Mouse (Mus musculus): ENCODE results near the gene Ap3b2. TPM values are rescaled to one million over a fixed set of nuclear protein-coding genes. Genes with fewer than 3 reads are reported as not detected.
A peak's percentile ranks its signal among the peaks of the same experiment; 100 is the strongest.

The Ap3b2 gene
- total RNA-seq (2021): 100 to 1,000 TPM; 159 to 162 TPM
- long read RNA-seq, experiment 1, transcript Ap3b2-201 (26 exons, 3,804 nt): major isoform, 129 of 196 reads
- long read RNA-seq, experiment 1, partial matches to known transcripts: 27 of 196 reads
- long read RNA-seq, experiment 1, other reads (novel, unspliced or antisense): 38 of 196 reads
- long read RNA-seq, experiment 2, transcript Ap3b2-201 (26 exons, 3,804 nt): major isoform, 104 of 176 reads
- long read RNA-seq, experiment 2, partial matches to known transcripts: 20 of 176 reads
- long read RNA-seq, experiment 2, other reads (novel, unspliced or antisense): 51 of 176 reads

GRCm38 (mm10) chr7:81493331-81494021 lies at the start of gene Ap3b2:
Gene Ap3b2 (minus strand): TSS chr7:81493925.
- Histone ChIP-seq H3K4me3 (peak within 1 kb of the TSS; percentile 94), H3K27ac (peak within 1 kb of the TSS; percentile 97)
- intact Hi-C loops (cut with DNase I): no loop called here
- TF ChIP-seq CTCF (IDR thresholded peaks at IDR 0.05): no peak
- peak; percentile 68 to 79 for DNase-seq (ENCODE audit: extremely low spot score in 1 of 2, low spot score in 2 of 2)

DNA sequence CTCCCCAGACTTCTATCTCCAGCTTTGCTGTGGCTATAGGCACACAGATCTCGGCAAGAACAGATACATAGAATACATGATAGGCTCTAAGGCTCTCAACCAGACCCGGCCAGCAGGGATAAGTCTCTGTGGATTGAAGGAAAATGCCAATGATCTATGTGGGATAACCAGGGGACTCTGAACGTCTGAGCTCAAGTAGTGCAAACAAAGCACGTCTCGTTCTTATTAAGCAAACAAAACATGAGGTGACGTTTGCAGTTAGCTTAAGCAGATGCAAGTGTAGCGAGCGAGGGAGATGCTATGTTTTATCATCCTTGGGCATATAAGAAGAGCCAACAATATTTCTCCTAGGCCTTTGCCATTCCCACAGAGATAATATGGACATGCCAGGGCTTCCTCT lies 49.2 kb upstream of the Ap3b2 start:
- no peak for TF ChIP-seq CTCF (IDR thresholded peaks at IDR 0.05)
- Histone ChIP-seq H3K4me3 (no peak overlapping the region), H3K27ac (no peak overlapping the region)
- intact Hi-C loops (cut with DNase I): loop anchor here (2.0 kb wide), 1 partner anchor 28 kb away; the partner anchor contains the start of gene Whamm
- no peak for DNase-seq (ENCODE audit: extremely low spot score in 1 of 2, low spot score in 2 of 2)

- no peak for TF ChIP-seq CTCF (IDR thresholded peaks at IDR 0.05)
- DNase-seq (ENCODE audit: extremely low spot score in 1 of 2, low spot score in 2 of 2): peak; percentile 57 to 63
- intact Hi-C loops (cut with DNase I): loop anchor here (2.0 kb wide), 1 partner anchor 29 kb away; the partner anchor contains the start of gene Whamm
- Histone ChIP-seq H3K4me3 (no peak overlapping the region), H3K27ac (0 out of 2 replicates have a peak overlapping the region, but pooled peaks have one; percentile 24)
Observed at GRCm38 (mm10) chr7:81541924-81542524, 48.3 kb upstream of the Ap3b2 start.

GRCm38 (mm10) chr7:81540999-81541398 lies 47.3 kb upstream of the Ap3b2 start:
- no peak for DNase-seq (ENCODE audit: extremely low spot score in 1 of 2, low spot score in 2 of 2)
- Histone ChIP-seq H3K27ac (peak overlapping the region; percentile 56; the same call in 1 of the 2 replicates), H3K4me3 (no peak overlapping the region)
- TF ChIP-seq CTCF (IDR thresholded peaks at IDR 0.05): no peak
- intact Hi-C loops (cut with DNase I): no loop called here

- Histone ChIP-seq H3K4me3 (no peak overlapping the region), H3K27ac (peak overlapping the region; percentile 7; the same call in 1 of the 2 replicates)
- intact Hi-C loops (cut with DNase I): no loop called here
- DNase-seq (ENCODE audit: extremely low spot score in 1 of 2, low spot score in 2 of 2): no peak
- no peak for TF ChIP-seq CTCF (IDR thresholded peaks at IDR 0.05)
Observed at GRCm38 (mm10) chr7:81539565-81539964, 45.8 kb upstream of the Ap3b2 start.

- Histone ChIP-seq H3K4me3 (no peak overlapping the region), H3K27ac (no peak overlapping the region)
- no peak for TF ChIP-seq CTCF (IDR thresholded peaks at IDR 0.05)
- intact Hi-C loops (cut with DNase I): no loop called here
- DNase-seq (ENCODE audit: extremely low spot score in 1 of 2, low spot score in 2 of 2): no peak
Observed at GRCm38 (mm10) chr7:81538070-81538675, 44.4 kb upstream of the Ap3b2 start.

DNA sequence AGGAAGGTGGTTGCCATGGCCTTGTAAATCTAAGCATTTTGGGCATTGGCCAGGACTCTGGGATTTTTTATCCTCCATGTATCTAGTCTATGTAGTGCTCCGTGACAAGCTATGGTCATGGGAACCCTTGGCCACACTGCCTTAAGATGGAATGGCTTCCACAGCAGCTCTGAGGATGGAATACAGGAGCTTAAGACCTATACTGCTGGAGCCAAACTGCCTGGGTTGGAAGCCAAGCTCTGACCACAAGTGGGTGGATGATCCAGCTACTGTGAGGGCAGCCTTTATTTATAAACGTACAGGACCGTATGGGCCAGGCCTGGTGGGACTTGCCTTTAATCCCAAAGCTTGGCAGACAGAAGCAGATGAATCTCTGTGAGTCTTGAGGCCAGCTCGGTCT lies 42.8 kb upstream of the Ap3b2 start:
- Histone ChIP-seq H3K27ac (no peak overlapping the region), H3K4me3 (no peak overlapping the region)
- no peak for TF ChIP-seq CTCF (IDR thresholded peaks at IDR 0.05)
- intact Hi-C loops (cut with DNase I): no loop called here
- DNase-seq (ENCODE audit: extremely low spot score in 1 of 2, low spot score in 2 of 2): no peak

- no peak for DNase-seq (ENCODE audit: extremely low spot score in 1 of 2, low spot score in 2 of 2)
- intact Hi-C loops (cut with DNase I): no loop called here
Observed at GRCm38 (mm10) chr7:81531462-81531861, 37.7 kb upstream of the Ap3b2 start.

DNA sequence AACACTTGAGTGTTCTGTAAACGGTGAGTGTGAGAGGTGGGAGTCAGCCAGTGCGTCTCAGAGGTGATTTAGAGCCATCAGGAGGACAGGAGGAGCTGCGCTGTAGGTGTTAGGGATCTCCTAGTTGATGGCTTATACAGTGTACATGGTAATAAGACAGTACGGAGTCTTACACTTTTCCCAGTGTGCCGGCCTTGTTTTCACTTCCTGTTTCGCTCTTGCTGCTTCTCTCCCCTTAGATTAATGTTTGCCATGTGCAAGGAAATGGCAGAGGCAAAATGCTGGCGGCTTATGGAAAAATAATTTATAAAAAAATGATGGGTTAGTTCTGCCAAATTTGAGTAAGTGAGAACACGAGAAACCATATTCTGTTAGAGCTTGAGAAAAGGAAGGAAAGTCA lies 35.2 kb upstream of the Ap3b2 start:
- intact Hi-C loops (cut with DNase I): no loop called here
- DNase-seq (ENCODE audit: extremely low spot score in 1 of 2, low spot score in 2 of 2): no peak
- TF ChIP-seq CTCF (IDR thresholded peaks at IDR 0.05): no peak
- no peak overlapping the region for H3K27ac ChIP-seq
- H3K4me3 ChIP-seq: no peak overlapping the region

More at GRCm38 (mm10) chr7:81531462-81531861, 37.7 kb upstream of the Ap3b2 start:
- no peak overlapping the region for H3K4me3 ChIP-seq
- no peak overlapping the region for H3K27ac ChIP-seq
- TF ChIP-seq CTCF (IDR thresholded peaks at IDR 0.05): no peak

DNA sequence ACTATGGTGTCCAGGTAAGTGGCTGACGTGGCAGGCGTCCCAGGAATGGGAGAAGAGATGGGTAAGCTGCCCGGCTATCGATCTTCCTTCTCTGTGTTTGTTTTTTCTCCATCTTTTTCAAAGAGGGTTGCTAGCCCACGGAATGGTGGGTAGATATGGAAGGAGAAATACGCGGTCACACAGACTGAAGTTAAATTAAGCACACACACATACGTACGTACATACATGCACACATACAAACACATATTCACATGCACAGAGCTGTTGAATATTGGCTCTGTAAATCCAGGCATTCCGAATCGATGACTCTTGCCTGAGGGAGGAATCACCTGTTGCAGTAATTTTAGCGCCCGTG lies 29.9 kb upstream of the Ap3b2 start:
- no peak for DNase-seq (ENCODE audit: extremely low spot score in 1 of 2, low spot score in 2 of 2)
- Histone ChIP-seq H3K4me3 (peak overlapping the region; percentile 67), H3K27ac (peak overlapping the region; percentile 60; the same call in 1 of the 2 replicates)
- intact Hi-C loops (cut with DNase I): loop anchor here (2.0 to 5.0 kb wide), 2 partner anchors 47 to 181 kb away; partner anchors contain the start of gene Whamm
- TF ChIP-seq CTCF (IDR thresholded peaks at IDR 0.05): no peak

GRCm38 (mm10) chr7:81523008-81523662 lies 29.4 kb upstream of the Ap3b2 start:
- intact Hi-C loops (cut with DNase I): loop anchor here (2.0 to 5.0 kb wide), 2 partner anchors 48 to 181 kb away; partner anchors contain the start of gene Whamm
- TF ChIP-seq CTCF (IDR thresholded peaks at IDR 0.05): peak; percentile 19
- Histone ChIP-seq H3K4me3 (peak overlapping the region; percentile 67), H3K27ac (peak overlapping the region; percentile 88)
- DNase-seq (ENCODE audit: extremely low spot score in 1 of 2, low spot score in 2 of 2): peak; percentile 88 to 90

All from left cerebral cortex, adult 2 months (tissue).